In the genomic region with DNA sequence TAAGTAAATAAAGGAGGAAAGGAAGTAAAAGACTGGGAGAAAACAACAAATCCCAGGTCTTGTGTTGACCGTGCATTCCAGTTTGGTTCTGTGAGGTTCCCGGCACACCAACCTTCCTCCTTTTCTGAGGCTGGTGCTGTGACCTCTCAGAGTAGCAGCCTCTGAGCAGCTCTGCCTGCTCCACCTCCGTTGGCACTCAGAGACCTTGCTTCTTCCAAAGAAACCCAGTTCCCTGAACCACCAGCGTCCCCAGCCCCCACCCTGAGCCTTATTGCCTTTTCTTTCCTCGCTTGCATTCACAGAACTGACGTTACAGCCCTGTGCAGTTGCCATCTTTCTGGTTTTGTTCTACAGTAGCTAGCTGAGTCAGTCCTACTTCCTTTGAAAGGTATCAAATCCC, we compare ENCODE assay signal across 20 mouse cellular contexts. TPM values are rescaled to one million over a fixed set of nuclear protein-coding genes. Genes with fewer than 3 reads are reported as not detected.
DNase-seq lines count a peak whose midpoint lies in the region; ATAC-seq and TF ChIP-seq lines count a peak whose summit lies in the region.
"Had no signal": no experiment of that assay in that cellular context is flagged by ENCODE, and none has a peak within 500 bp of the region (broad histone marks: within the 10 kb centered on the region; RNA-seq: fewer than 3 reads in every experiment).

No protein-coding gene starts in this region.

- H3K9me3 ChIP-seq in stomach, embryonic 16.5 days (replicated peaks; ENCODE audit: control insufficient read depth, low read length): no peaks in the 10 kb centered on the region
- H3K9me3 ChIP-seq: embryonic facial prominence, embryonic 15.5 days; forebrain, embryonic 10.5 days; heart, embryonic 12.5 days; hindbrain, embryonic 10.5 days; intestine, embryonic 15.5 days had no signal

- peak overlapping the region; percentile 96 for H3K27ac ChIP-seq in liver, adult 2 months (replicated peaks; ENCODE audit: insufficient read depth, low read depth, low read length)
- peak overlapping the region; percentile 51; the same call in 1 of the 2 replicates for H3K27ac ChIP-seq in stomach, embryonic 16.5 days (ENCODE audit: low read length)
- H3K27ac ChIP-seq: embryonic facial prominence, embryonic 15.5 days; forebrain, embryonic 10.5 days; hindbrain, embryonic 10.5 days; hindbrain, embryonic 14.5 days; intestine, embryonic 15.5 days had no signal

- TF ChIP-seq CTCF in liver, adult 2 months (IDR thresholded peaks at IDR 0.05; ENCODE audit: low read depth, low read length): no peak

- peaks cover 14% of the 10 kb centered on the region for H3K4me1 ChIP-seq in liver, adult 2 months (ENCODE audit: control insufficient read depth, insufficient read depth, low read length)
- peaks cover 17% of the 10 kb centered on the region for H3K4me1 ChIP-seq in stomach, embryonic 16.5 days (ENCODE audit: control insufficient read depth, insufficient read depth, low read length)

- TF ChIP-seq POLR2A in liver, adult 2 months (IDR thresholded peaks at IDR 0.05; ENCODE audit: extremely low read depth, insufficient read depth, low read length): 0 out of 2 replicates have a peak, but pooled peaks have one; percentile 18

- no peak overlapping the region for H3K4me3 ChIP-seq in liver, adult 2 months (ENCODE audit: insufficient read depth, low read depth, low read length)
- H3K4me3 ChIP-seq in stomach, embryonic 16.5 days (replicated peaks; ENCODE audit: low read length): no peak overlapping the region
- H3K4me3 ChIP-seq: embryonic facial prominence, embryonic 15.5 days; erythroblast, embryonic 14.5 days; forebrain, embryonic 10.5 days; heart, embryonic 12.5 days; hindbrain, embryonic 10.5 days; intestine, embryonic 15.5 days had no signal

- peaks cover 6% of the 10 kb centered on the region; the same call in 1 of the 2 replicates for H3K79me2 ChIP-seq in liver, adult 2 months (ENCODE audit: control insufficient read depth, insufficient read depth, low read length)

- H3K4me2 ChIP-seq in stomach, embryonic 16.5 days (ENCODE audit: low read depth, low read length): no peak overlapping the region
- H3K4me2 ChIP-seq: heart, embryonic 12.5 days; hindbrain, embryonic 14.5 days; intestine, embryonic 15.5 days had no signal

- no peak for ATAC-seq in stomach, embryonic 16.5 days (ENCODE audit: insufficient read depth, low FRiP score)
- ATAC-seq: activated CD4-positive, CD25-positive, alpha-beta regulatory T cell, adult 4 months; forebrain, embryonic 14.5 days; intestine, embryonic 15.5 days; Patski had no signal

- 29% methylated on average over 6 of the region's 6 CpGs for WGBS in liver, adult 2 months
- WGBS in stomach, embryonic 16.5 days: 76% methylated on average over 6 of the region's 6 CpGs

- peak; percentile 50 for DNase-seq in adrenal gland, postnatal 14 days
- DNase-seq in adrenal gland, postnatal 4 days (ENCODE audit: low spot score in 2 of 2): no peak
- peak; percentile 78 for DNase-seq in liver, adult 2 months (ENCODE audit: extremely low read depth, low read depth, low spot score)
- DNase-seq in liver: no peak
- no peak for DNase-seq in heart, adult 8-10 months (ENCODE audit: low spot score)
- DNase-seq: cerebellum, adult 18-20 months; embryo, embryonic 11 days; heart, adult 18-20 months had no signal

- peaks cover 36% of the 10 kb centered on the region for H3K36me3 ChIP-seq in liver, adult 2 months (ENCODE audit: control insufficient read depth, insufficient read depth, low read length)
- H3K36me3 ChIP-seq in stomach, embryonic 16.5 days (ENCODE audit: control insufficient read depth, insufficient read depth, low read length): no peaks in the 10 kb centered on the region
- H3K36me3 ChIP-seq: intestine, embryonic 15.5 days had no signal

- no peaks in the 10 kb centered on the region for H3K27me3 ChIP-seq in liver, adult 2 months (ENCODE audit: control insufficient read depth, insufficient read depth, low read length)
- no peaks in the 10 kb centered on the region for H3K27me3 ChIP-seq in stomach, embryonic 16.5 days (ENCODE audit: control insufficient read depth, insufficient read depth, low read length)
- H3K27me3 ChIP-seq: CH12.LX; embryonic facial prominence, embryonic 15.5 days; heart, embryonic 12.5 days; intestine, embryonic 15.5 days; Patski had no signal

- H3K9ac ChIP-seq in liver, adult 2 months (ENCODE audit: low read depth, low read length): peak overlapping the region; percentile 77; the same call in 1 of the 2 replicates
- H3K9ac ChIP-seq in stomach, embryonic 16.5 days (ENCODE audit: low read length): no peak overlapping the region
- H3K9ac ChIP-seq: embryonic facial prominence, embryonic 15.5 days; heart, embryonic 12.5 days; hindbrain, embryonic 14.5 days; intestine, embryonic 15.5 days had no signal

RNA-seq across cellular contexts. Expression of a gene that starts 1.9 kb away (rescaled TPM):
- 362 and 390 TPM in 2 replicates for total RNA-seq in adrenal gland, postnatal 14 days (2021)
- total RNA-seq in adrenal gland, postnatal 4 days (2021): 100 to 1,000 TPM; 159 to 166 TPM
- total RNA-seq in liver, adult 2 months (2014; rRNA removed): 151 and 180 TPM in 2 replicates
- 303 and 340 TPM in 2 replicates for polyA plus RNA-seq in liver, adult 2 months (2012; rRNA removed)
- 29.6 and 32.7 TPM in 2 replicates for polyA plus RNA-seq in stomach, embryonic 16.5 days (2015; fragmentation: Nextera tagmentation; extraction: Ambion mirVana)
- total RNA-seq in heart, adult 8-10 months (2022): 100 to 1,000 TPM; 170 to 247 (median 189) TPM

RNA-seq across cellular contexts. Expression of a gene that starts 2.0 kb away (rescaled TPM):
- 16.2 and 21.7 TPM in 2 replicates for total RNA-seq in adrenal gland, postnatal 14 days (2021)
- total RNA-seq in adrenal gland, postnatal 4 days (2021): 10 to 100 TPM; 14.2 to 16.8 TPM
- total RNA-seq in liver, adult 2 months (2014; rRNA removed): 7.6 and 9.5 TPM in 2 replicates
- polyA plus RNA-seq in liver, adult 2 months (2012; rRNA removed): 14.7 and 16.0 TPM in 2 replicates
- 18.1 and 19.6 TPM in 2 replicates for polyA plus RNA-seq in stomach, embryonic 16.5 days (2015; fragmentation: Nextera tagmentation; extraction: Ambion mirVana)
- 10 to 100 TPM; 12.1 to 16.4 (median 14.5) TPM for total RNA-seq in heart, adult 8-10 months (2022)

RNA-seq across cellular contexts. Expression of a gene that starts 16.6 kb away (rescaled TPM):
- 135 and 142 TPM in 2 replicates for total RNA-seq in adrenal gland, postnatal 14 days (2021)
- total RNA-seq in adrenal gland, postnatal 4 days (2021): 10 to 100 TPM; 94.9 to 96.7 TPM
- total RNA-seq in liver, adult 2 months (2014; rRNA removed): 68.7 and 85.5 TPM in 2 replicates
- 41.4 and 48.0 TPM in 2 replicates for polyA plus RNA-seq in liver, adult 2 months (2012; rRNA removed)
- polyA plus RNA-seq in stomach, embryonic 16.5 days (2015; fragmentation: Nextera tagmentation; extraction: Ambion mirVana): 43.5 and 46.0 TPM in 2 replicates
- 10 to 100 TPM; 63.6 to 67.4 (median 65.5) TPM for total RNA-seq in heart, adult 8-10 months (2022)

RNA-seq across cellular contexts. Expression of a gene that starts 56.0 kb away (rescaled TPM):
- 28.8 and 38.2 TPM in 2 replicates for total RNA-seq in adrenal gland, postnatal 14 days (2021)
- total RNA-seq in adrenal gland, postnatal 4 days (2021): 10 to 100 TPM; 48.9 to 55.2 TPM
- total RNA-seq in liver, adult 2 months (2014; rRNA removed): 3.9 and 4.3 TPM in 2 replicates
- 2.2 and 2.8 TPM in 2 replicates for polyA plus RNA-seq in liver, adult 2 months (2012; rRNA removed)
- 142 and 180 TPM in 2 replicates for polyA plus RNA-seq in stomach, embryonic 16.5 days (2015; fragmentation: Nextera tagmentation; extraction: Ambion mirVana)
- total RNA-seq in heart, adult 8-10 months (2022): 10 to 100 TPM in 1 of 4 experiments, 1 to 10 TPM in 3; 7.5 to 11.8 (median 9.2) TPM

Comparison
In these comparisons a context has a peak if more than half of its experiments do, and no peak if none do; other contexts are left out.
1. DNase-seq: peak in adrenal gland, postnatal 14 days (single experiment) and liver, adult 2 months (single experiment); none in adrenal gland, postnatal 4 days (0 of 2), liver (single experiment) and heart, adult 8-10 months (single experiment).